Mouse (Mus musculus) myocyte (in vitro differentiated cells): ENCODE results near the gene Smyd3. TPM values are rescaled to one million over a fixed set of nuclear protein-coding genes. Genes with fewer than 3 reads are reported as not detected.

ENCODE experiments used
- H3K27me3 ChIP-seq: one replicate; pipeline ENCODE4 v1.6.1; 2011; ENCODE audit not compliant: control insufficient read depth, insufficient read depth, insufficient read length
- H3K36me3 ChIP-seq: one replicate; pipeline ENCODE4 v1.6.1; 2011; ENCODE audit not compliant: control insufficient read depth, insufficient read depth
- H3K4me2 ChIP-seq: one replicate; pipeline ENCODE4 v1.6.1; 2011; ENCODE audit warnings: low read depth, control low read depth
- H3K4me3 ChIP-seq: one replicate; pipeline ENCODE4 v1.5.1; 2011; ENCODE audit warnings: mild to moderate bottlenecking, control low read depth, moderate library complexity
- H3K79me2 ChIP-seq: one replicate; pipeline ENCODE4 v1.6.1; 2011; ENCODE audit not compliant: control insufficient read depth, insufficient read depth
- H3ac ChIP-seq: one replicate; pipeline ENCODE4 v1.6.1; 2011; ENCODE audit not compliant: control insufficient read depth, insufficient read length
- CEBPB ChIP-seq: IDR thresholded peaks from 2 replicates; pipeline ENCODE4 v1.6.1; 2011; ENCODE audit warnings: mild to moderate bottlenecking, moderate library complexity; ENCODE audit not compliant: poor library complexity, insufficient read depth, severe bottlenecking
- E2F4 ChIP-seq: IDR thresholded peaks from one replicate; pipeline ENCODE4 v1.6.1; 2011; ENCODE audit warnings: mild to moderate bottlenecking, control low read depth, moderate library complexity; ENCODE audit not compliant: insufficient read depth
- MAX ChIP-seq: IDR thresholded peaks from one replicate; pipeline ENCODE4 v1.6.1; 2011; ENCODE audit warnings: low read depth, mild to moderate bottlenecking, control low read depth
- MYOD1 ChIP-seq, 3 experiments: IDR thresholded peaks; one replicate each; pipeline ENCODE4 v1.6.1; 2011; ENCODE audit warnings: control low read depth in 2 of 3, low read depth in 2 of 3, mild to moderate bottlenecking in 2 of 3, moderate library complexity in 1 of 3; ENCODE audit not compliant: insufficient read length in 2 of 3, control insufficient read depth in 1 of 3
- MYOG ChIP-seq, 3 experiments: IDR thresholded peaks; one replicate each; pipeline ENCODE4 v1.6.1; 2011; ENCODE audit warnings: control low read depth in 2 of 3, low read depth in 2 of 3, mild to moderate bottlenecking in 2 of 3; ENCODE audit not compliant: insufficient read length in 2 of 3, control insufficient read depth in 1 of 3, insufficient read depth in 1 of 3
- POLR2A ChIP-seq: IDR thresholded peaks from one replicate; pipeline ENCODE4 v1.6.1; 2011; ENCODE audit warnings: low read depth, mild to moderate bottlenecking, control low read depth, moderate library complexity; ENCODE audit not compliant: insufficient read length
- POLR2AphosphoS2 ChIP-seq: IDR thresholded peaks from one replicate; pipeline ENCODE4 v1.6.1; 2011; ENCODE audit warnings: low read depth, control low read depth; ENCODE audit not compliant: insufficient read length
- REST ChIP-seq: IDR thresholded peaks from one replicate; pipeline ENCODE4 v1.6.1; 2011; ENCODE audit warnings: mild to moderate bottlenecking, control low read depth, moderate library complexity; ENCODE audit not compliant: insufficient read depth, insufficient read length
- SRF ChIP-seq: IDR thresholded peaks from one replicate; pipeline ENCODE4 v1.6.1; 2011; ENCODE audit warnings: low read depth; ENCODE audit not compliant: control insufficient read depth, insufficient read length
- TCF12 ChIP-seq: IDR thresholded peaks from one replicate; pipeline ENCODE4 v1.6.1; 2011; ENCODE audit warnings: mild to moderate bottlenecking, control low read depth; ENCODE audit not compliant: poor library complexity, insufficient read depth, severe bottlenecking
- TCF3 ChIP-seq: IDR thresholded peaks from one replicate; pipeline ENCODE4 v1.6.1; 2011; ENCODE audit warnings: low read depth, control low read depth; ENCODE audit not compliant: insufficient read length
- USF1 ChIP-seq: IDR thresholded peaks from one replicate; pipeline ENCODE4 v1.6.1; 2011; ENCODE audit warnings: low read depth, mild to moderate bottlenecking, control low read depth, moderate library complexity
- polyA plus RNA-seq: library from polyadenylated mRNA; unstranded; fragments of >200 nt; fragmentation: generic; extraction: Trizol; gene quantifications from one replicate; pipeline ENCODE4 v1.2.1, GENCODE M21; 2012; ENCODE audit warnings: missing spikeins

Smyd3 gene
- polyA plus RNA-seq, 1 experiment, result 22.7 TPM

GRCm38 (mm10) chr1:179026614-179027013, 491.2 kb downstream of the Smyd3 start:
- H3K4me2 ChIP-seq, result no peak overlapping the region
- TF ChIP-seq USF1 (no peak), REST (no peak), MAX (no peak), CEBPB (no peak), POLR2AphosphoS2 (no peak), MYOG (IDR thresholded peaks at IDR 0.05; ENCODE audit: control insufficient read depth in 1 of 3, insufficient read depth in 1 of 3, insufficient read length in 2 of 3, low read depth in 2 of 3) (no peak), E2F4 (no peak), TCF3 (no peak), TCF12 (no peak), MYOD1 (IDR thresholded peaks at IDR 0.05; ENCODE audit: control insufficient read depth in 1 of 3, insufficient read length in 2 of 3, low read depth in 2 of 3) (no peak)
- no peak overlapping the region for H3K4me3 ChIP-seq
- H3K79me2 ChIP-seq, result no peaks in the 10 kb centered on the region
- H3K27me3 ChIP-seq, result no peaks in the 10 kb centered on the region
- no peaks in the 10 kb centered on the region for H3K36me3 ChIP-seq
- no peak overlapping the region for H3ac ChIP-seq

GRCm38 (mm10) chr1:179025169-179025568, 492.7 kb downstream of the Smyd3 start:
- Histone ChIP-seq H3K4me3 (no peak overlapping the region), H3K4me2 (no peak overlapping the region), H3K27me3 (no peaks in the 10 kb centered on the region), H3K36me3 (no peaks in the 10 kb centered on the region), H3K79me2 (no peaks in the 10 kb centered on the region), H3ac (no peak overlapping the region)
- TF ChIP-seq TCF12, result no peak
- TF ChIP-seq SRF, result no peak
- no peak for TF ChIP-seq USF1
- no peak for TF ChIP-seq MYOG (IDR thresholded peaks at IDR 0.05; ENCODE audit: control insufficient read depth in 1 of 3, insufficient read depth in 1 of 3, insufficient read length in 2 of 3, low read depth in 2 of 3)
- no peak for TF ChIP-seq MAX
- TF ChIP-seq MYOD1 (IDR thresholded peaks at IDR 0.05; ENCODE audit: control insufficient read depth in 1 of 3, insufficient read length in 2 of 3, low read depth in 2 of 3), result no peak
- TF ChIP-seq POLR2A, result no peak
- no peak for TF ChIP-seq REST
- no peak for TF ChIP-seq TCF3
- TF ChIP-seq CEBPB, result no peak
- no peak for TF ChIP-seq POLR2AphosphoS2
- TF ChIP-seq E2F4, result no peak

DNA sequence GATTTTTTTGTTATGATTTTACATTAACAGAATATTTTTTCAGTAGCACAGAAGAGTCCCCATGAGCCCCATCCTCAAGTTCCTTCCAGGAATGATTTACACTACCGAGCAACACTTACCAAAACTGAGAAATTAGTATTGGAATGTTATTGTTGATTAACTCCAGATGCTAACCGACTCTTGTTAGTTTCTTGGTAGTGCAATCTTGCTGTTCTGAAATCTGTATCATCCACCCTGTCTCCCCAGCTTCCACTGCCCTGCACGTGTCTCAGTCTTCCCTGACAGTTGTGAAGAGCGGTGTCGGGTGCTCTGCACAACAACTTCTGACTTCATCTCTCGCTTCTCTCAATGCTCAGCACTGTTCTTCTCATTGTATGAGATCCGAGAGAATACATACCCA, 494.4 kb downstream of the Smyd3 start:
- no peak overlapping the region for H3ac ChIP-seq
- no peak overlapping the region for H3K4me2 ChIP-seq
- H3K27me3 ChIP-seq, result no peaks in the 10 kb centered on the region
- H3K4me3 ChIP-seq, result no peak overlapping the region
- no peaks in the 10 kb centered on the region for H3K79me2 ChIP-seq
- H3K36me3 ChIP-seq, result no peaks in the 10 kb centered on the region
- TF ChIP-seq USF1 (no peak), TCF3 (no peak), MAX (no peak), REST (no peak), POLR2AphosphoS2 (no peak), CEBPB (no peak), MYOD1 (IDR thresholded peaks at IDR 0.05; ENCODE audit: control insufficient read depth in 1 of 3, insufficient read length in 2 of 3, low read depth in 2 of 3) (no peak), SRF (no peak), MYOG (IDR thresholded peaks at IDR 0.05; ENCODE audit: control insufficient read depth in 1 of 3, insufficient read depth in 1 of 3, insufficient read length in 2 of 3, low read depth in 2 of 3) (no peak), POLR2A (no peak), TCF12 (no peak), E2F4 (no peak)

DNA sequence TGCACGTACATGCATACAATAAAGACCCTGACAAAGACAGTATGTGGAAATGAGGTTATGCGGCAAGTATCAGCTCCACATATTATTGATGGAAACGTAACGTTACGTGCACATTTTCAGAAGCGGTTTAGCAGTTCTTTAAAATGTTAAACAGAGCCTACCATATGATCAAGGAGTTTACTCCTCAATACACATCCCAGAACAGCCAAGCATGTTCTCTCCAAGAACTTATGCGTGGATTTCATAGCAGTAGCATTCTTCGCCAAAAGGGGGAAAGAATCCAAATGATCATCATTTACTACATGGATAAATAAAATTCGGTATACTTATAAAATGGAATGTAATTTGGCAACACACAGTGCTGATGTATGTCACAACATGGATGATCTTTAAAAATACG, 500.4 kb downstream of the Smyd3 start:
- Histone ChIP-seq H3K36me3 (no peaks in the 10 kb centered on the region), H3K27me3 (no peaks in the 10 kb centered on the region), H3K4me2 (no peak overlapping the region), H3ac (no peak overlapping the region), H3K4me3 (no peak overlapping the region), H3K79me2 (no peaks in the 10 kb centered on the region)
- TF ChIP-seq TCF3 (no peak), E2F4 (no peak), POLR2A (no peak), CEBPB (no peak), MYOG (IDR thresholded peaks at IDR 0.05; ENCODE audit: control insufficient read depth in 1 of 3, insufficient read depth in 1 of 3, insufficient read length in 2 of 3, low read depth in 2 of 3) (no peak), MAX (no peak), MYOD1 (IDR thresholded peaks at IDR 0.05; ENCODE audit: control insufficient read depth in 1 of 3, insufficient read length in 2 of 3, low read depth in 2 of 3) (no peak), POLR2AphosphoS2 (no peak), SRF (no peak)

DNA sequence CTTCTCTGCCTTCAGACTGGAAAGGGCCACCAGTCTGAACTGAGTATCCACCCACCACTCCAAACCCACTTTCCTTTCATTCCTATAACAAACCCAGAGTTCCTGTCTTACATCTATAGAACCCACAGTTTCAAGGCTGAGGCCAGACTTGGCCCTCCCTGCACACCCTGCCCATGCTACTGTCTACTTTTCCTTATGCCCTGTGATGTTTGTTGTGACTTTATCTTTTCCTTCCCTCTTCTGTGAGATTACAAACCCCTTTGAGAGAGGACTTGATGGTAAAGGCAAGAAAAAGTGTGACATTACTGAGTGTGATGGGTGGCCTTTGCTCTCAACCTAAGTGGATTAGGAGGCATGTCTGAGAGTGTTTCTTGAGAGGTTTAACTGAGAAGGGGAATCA, 504.8 kb downstream of the Smyd3 start:
- H3K27me3 ChIP-seq, result no peaks in the 10 kb centered on the region
- no peak overlapping the region for H3K4me3 ChIP-seq
- H3K4me2 ChIP-seq, result no peak overlapping the region
- H3K79me2 ChIP-seq, result no peaks in the 10 kb centered on the region
- no peaks in the 10 kb centered on the region for H3K36me3 ChIP-seq
- TF ChIP-seq MYOG (IDR thresholded peaks at IDR 0.05; ENCODE audit: control insufficient read depth in 1 of 3, insufficient read depth in 1 of 3, insufficient read length in 2 of 3, low read depth in 2 of 3), result no peak
- no peak for TF ChIP-seq REST
- no peak for TF ChIP-seq TCF12
- TF ChIP-seq MYOD1 (IDR thresholded peaks at IDR 0.05; ENCODE audit: control insufficient read depth in 1 of 3, insufficient read length in 2 of 3, low read depth in 2 of 3), result no peak
- TF ChIP-seq USF1, result no peak
- no peak for TF ChIP-seq SRF
- TF ChIP-seq TCF3, result no peak
- TF ChIP-seq CEBPB, result no peak
- no peak for TF ChIP-seq POLR2AphosphoS2
- no peak for TF ChIP-seq E2F4
- TF ChIP-seq MAX, result no peak
- TF ChIP-seq POLR2A, result no peak
- no peak overlapping the region for H3ac ChIP-seq
